Mouse (Mus musculus) lung, embryonic 16.5 days (tissue): ENCODE measurements at regions not wholly inside any gene's neighbourhood (a gene's known extent, or its start where the extent isn't known, plus 50 kb on each side); places are given as distances from the start of the nearest gene placed in this dataset.

Experiments used
- ATAC-seq: fragments of 200-750 bp; cut with Nextera tagmentation; 2 replicates; pipeline ENCODE4 v1.8.0; 2017; ENCODE audit warnings: low read depth, mild to moderate bottlenecking, moderate library complexity
- H3K27ac ChIP-seq: fragments of 300-500 bp; sonication (generic); 2 replicates; pipeline ENCODE4 v1.5.1; 2014; ENCODE audit warnings: mild to moderate bottlenecking, control low read depth, low read length
- H3K27me3 ChIP-seq: fragments of 300-500 bp; sonication (generic); 2 replicates; pipeline ENCODE4 v1.6.1; 2014; ENCODE audit warnings: low read depth, low read length, mixed read lengths; ENCODE audit not compliant: control insufficient read depth, insufficient read depth
- H3K36me3 ChIP-seq: fragments of 300-500 bp; sonication (generic); 2 replicates; pipeline ENCODE4 v1.6.1; 2014; ENCODE audit warnings: low read length; ENCODE audit not compliant: control insufficient read depth, insufficient read depth
- H3K4me1 ChIP-seq: fragments of 300-500 bp; sonication (generic); replicated peaks from 2 replicates; pipeline ENCODE4 v1.6.1; 2014; ENCODE audit warnings: low read length, mixed read lengths; ENCODE audit not compliant: control insufficient read depth, insufficient read depth
- H3K4me2 ChIP-seq: fragments of 300-500 bp; sonication (generic); 2 replicates; pipeline ENCODE4 v1.6.1; 2014; ENCODE audit warnings: low read depth, low read length, control low read depth
- H3K4me3 ChIP-seq: fragments of 300-500 bp; sonication (generic); 2 replicates; pipeline ENCODE4 v1.5.1; 2014; ENCODE audit warnings: mild to moderate bottlenecking, low read length, control low read depth
- H3K9ac ChIP-seq: fragments of 300-500 bp; sonication (generic); 2 replicates; pipeline ENCODE4 v1.6.1; 2014; ENCODE audit warnings: low read length, control low read depth
- H3K9me3 ChIP-seq: fragments of 300-500 bp; sonication (generic); 2 replicates; pipeline ENCODE4 v1.6.1; 2016; ENCODE audit warnings: low read length; ENCODE audit not compliant: control insufficient read depth
- WGBS: fragments of 180-500 bp; shearing (Covaris S2); extraction: QIAGEN DNeasy Blood & Tissue Kit; methylation state at CpG from one replicate; pipeline ENCODE4 v1.1.7; 2014; 5-methylcytosine and 5-hydroxymethylcytosine counted together

DNA sequence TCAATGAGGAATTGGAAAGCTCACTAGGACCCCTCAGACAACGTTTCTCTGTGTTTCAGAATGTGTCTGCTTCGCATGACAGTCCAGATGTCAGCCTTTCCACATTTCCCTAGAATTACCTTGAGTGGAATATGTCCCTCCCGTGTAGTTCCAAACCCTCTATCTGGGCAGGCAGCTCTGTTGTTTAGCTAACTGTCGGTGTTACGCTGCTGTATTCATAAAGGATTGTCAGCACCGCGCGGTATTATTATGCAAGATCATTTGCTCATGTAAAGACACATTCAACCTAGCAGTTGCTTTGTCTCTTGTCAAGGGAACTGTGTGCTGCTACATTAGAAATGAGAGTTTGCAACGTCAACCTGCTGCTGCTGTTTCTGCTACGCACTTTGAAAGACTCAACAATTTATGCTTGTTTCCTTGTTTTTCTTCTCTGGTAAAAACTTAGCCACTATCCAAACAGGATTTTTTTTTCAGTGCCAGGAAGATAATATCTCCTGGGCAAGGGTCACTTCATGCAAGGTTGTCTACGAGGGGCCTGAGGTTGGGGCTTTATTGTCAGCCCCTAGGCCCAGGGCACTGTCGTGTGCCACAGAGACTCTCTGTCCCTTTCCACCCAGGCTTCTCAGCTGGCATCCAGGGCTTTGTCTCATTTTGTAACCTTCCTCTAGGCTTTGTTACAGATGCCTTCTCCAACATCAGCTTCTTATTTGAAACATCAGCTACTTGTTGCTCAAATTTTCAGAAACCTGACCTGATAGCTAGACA is 340.8 kb upstream of the Prkd1 start:
- Histone ChIP-seq H3K36me3 (no peaks in the 10 kb centered on the region), H3K9me3 (no peaks in the 10 kb centered on the region), H3K4me2 (no peak overlapping the region), H3K27me3 (no peaks in the 10 kb centered on the region), H3K9ac (no peak overlapping the region), H3K4me1 (no peaks in the 10 kb centered on the region), H3K27ac (no peak overlapping the region), H3K4me3 (no peak overlapping the region)
- no peak for ATAC-seq
- 55% methylated on average over 12 of the region's 12 CpGs for WGBS

DNA sequence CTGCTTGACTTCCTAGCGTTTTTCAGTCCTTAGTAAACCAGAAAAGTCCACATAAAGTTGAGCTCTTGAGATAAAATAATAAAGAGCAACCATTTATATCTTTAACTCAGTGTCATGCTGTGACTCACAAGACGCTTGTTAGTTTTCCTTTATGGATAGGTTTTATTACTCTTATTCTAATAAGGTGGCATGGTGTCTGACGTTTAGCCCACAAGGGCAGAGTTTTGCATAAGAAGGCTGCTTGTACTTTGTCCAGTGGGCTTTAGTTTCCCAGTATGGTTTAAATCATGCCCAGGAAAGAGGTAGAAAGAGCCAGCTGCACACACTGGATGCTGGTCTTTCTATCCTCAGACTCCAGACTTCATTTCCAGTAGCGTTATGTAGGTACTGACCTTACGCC is 332.4 kb upstream of the Prkd1 start:
- Histone ChIP-seq H3K36me3 (no peaks in the 10 kb centered on the region), H3K27ac (no peak overlapping the region), H3K27me3 (no peaks in the 10 kb centered on the region), H3K9me3 (no peaks in the 10 kb centered on the region), H3K9ac (no peak overlapping the region), H3K4me3 (no peak overlapping the region), H3K4me1 (no peaks in the 10 kb centered on the region), H3K4me2 (no peak overlapping the region)
- 78% methylated on average over 5 of the region's 5 CpGs for WGBS
- ATAC-seq: no peak

DNA sequence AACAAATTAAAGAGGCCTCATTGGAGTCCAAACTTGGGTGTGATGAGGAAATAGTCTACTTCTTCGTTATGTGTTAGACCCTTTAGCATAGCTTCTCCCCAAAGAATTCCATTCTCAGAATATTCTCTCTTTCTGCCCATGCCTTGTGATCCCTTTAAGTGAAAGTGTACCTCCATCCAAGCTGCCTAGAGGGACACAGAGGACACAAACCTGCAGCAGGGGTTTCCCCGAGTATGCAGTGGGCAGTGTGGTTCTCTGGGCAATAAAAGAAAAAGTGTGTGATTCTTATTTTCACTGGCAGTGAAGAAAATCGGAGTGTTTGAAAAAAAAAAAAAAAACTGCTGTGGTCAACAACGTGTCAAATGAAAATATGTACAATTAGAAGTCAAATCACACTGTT is 331.9 kb upstream of the Prkd1 start:
- ATAC-seq: no peak
- H3K9me3 ChIP-seq: no peaks in the 10 kb centered on the region
- WGBS: 84% methylated on average over 4 of the region's 4 CpGs
- H3K4me2 ChIP-seq: no peak overlapping the region
- no peak overlapping the region for H3K27ac ChIP-seq
- no peaks in the 10 kb centered on the region for H3K27me3 ChIP-seq
- no peaks in the 10 kb centered on the region for H3K36me3 ChIP-seq
- H3K4me3 ChIP-seq: no peak overlapping the region
- H3K4me1 ChIP-seq: no peaks in the 10 kb centered on the region
- no peak overlapping the region for H3K9ac ChIP-seq

DNA sequence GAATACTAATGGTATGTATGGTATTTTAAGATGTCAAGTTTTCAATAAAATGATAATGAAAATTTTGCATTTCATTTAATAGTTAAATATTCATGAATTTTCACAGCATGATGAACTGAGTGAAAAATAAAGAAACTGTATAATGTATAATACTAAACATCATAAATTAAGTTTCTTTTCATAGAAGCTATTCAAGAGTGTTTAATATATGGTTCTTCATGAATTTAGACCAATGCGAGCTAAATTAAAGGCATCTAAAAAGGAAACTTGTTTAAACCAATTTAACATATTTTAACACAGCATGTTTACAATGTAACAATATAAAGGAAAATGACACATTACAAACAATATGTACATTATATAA is 321.8 kb upstream of the Prkd1 start:
- H3K9ac ChIP-seq: no peak overlapping the region
- no peak overlapping the region for H3K27ac ChIP-seq
- no peak overlapping the region for H3K4me3 ChIP-seq
- ATAC-seq: no peak
- H3K4me2 ChIP-seq: no peak overlapping the region
- no peaks in the 10 kb centered on the region for H3K36me3 ChIP-seq
- H3K9me3 ChIP-seq: no peaks in the 10 kb centered on the region
- no peaks in the 10 kb centered on the region for H3K4me1 ChIP-seq
- WGBS: 90% methylated on average over 1 of the region's 1 CpGs
- H3K27me3 ChIP-seq: no peaks in the 10 kb centered on the region

DNA sequence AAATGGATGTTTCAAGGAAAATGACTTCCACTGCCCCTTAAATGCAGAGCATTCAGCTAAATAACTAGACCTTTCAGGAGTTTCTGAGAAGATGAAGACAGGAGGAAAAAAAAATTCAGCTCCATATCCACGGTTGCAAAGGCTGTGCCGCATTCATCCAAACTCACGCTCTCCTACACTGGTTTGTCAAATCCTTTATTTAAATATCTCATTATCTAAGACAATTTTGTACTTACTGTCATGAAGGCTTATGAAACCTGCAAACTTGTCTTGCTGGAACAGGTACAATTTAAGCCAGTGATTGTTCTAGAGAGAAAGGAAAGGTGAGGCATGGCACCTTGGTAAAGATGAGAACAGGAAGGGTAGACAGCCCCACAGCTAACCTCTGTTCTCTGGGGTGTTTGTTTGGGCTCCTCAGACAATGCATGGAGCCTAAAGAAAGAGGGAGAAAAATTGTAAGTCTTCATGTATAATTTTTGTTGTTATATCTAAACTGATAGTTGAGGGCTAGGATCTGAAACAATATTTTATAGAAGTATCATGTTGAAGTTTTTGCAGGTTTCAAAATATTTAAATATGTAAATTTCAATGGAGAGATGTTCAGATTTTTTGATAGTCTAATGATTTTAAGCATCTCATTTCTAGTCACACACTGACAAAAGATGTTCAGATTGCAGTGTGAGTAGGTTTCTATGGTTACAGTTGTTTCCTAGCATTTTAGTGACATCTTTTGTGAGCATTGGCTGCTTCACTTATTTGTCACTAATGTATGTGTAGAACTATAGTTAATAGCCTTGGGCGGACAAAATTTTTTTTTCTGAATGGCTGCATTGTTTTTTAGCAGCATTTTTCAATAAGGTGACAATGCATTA is 321.2 kb upstream of the Prkd1 start:
- H3K4me1 ChIP-seq: no peaks in the 10 kb centered on the region
- no peak for ATAC-seq
- no peak overlapping the region for H3K4me3 ChIP-seq
- no peaks in the 10 kb centered on the region for H3K36me3 ChIP-seq
- no peaks in the 10 kb centered on the region for H3K27me3 ChIP-seq
- 72% methylated on average over 4 of the region's 4 CpGs for WGBS
- H3K9me3 ChIP-seq: no peaks in the 10 kb centered on the region
- H3K9ac ChIP-seq: no peak overlapping the region
- no peak overlapping the region for H3K4me2 ChIP-seq
- H3K27ac ChIP-seq: no peak overlapping the region

DNA sequence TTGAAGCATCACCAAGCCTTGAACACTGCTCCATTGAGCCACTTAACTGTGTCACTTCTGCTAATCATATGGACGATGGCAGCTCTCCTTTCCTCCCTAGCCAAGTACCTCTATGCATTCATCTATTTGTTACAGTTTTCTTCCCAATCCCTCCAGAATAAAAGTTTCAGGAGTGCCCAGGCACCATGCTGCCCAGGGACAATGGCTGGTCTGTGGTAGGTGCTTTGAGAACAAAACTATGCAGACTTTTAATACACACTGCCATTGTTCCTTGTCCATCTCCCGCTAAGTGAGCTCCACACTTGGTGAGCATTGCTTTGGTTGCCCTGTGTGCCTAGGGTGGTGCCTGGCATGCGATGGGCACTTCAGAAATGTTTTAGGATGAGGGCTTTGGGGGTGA is 320.5 kb upstream of the Prkd1 start:
- 57% methylated on average over 3 of the region's 3 CpGs for WGBS
- Histone ChIP-seq H3K4me1 (no peaks in the 10 kb centered on the region), H3K9ac (no peak overlapping the region), H3K36me3 (no peaks in the 10 kb centered on the region), H3K4me3 (no peak overlapping the region), H3K9me3 (no peaks in the 10 kb centered on the region), H3K4me2 (no peak overlapping the region), H3K27me3 (no peaks in the 10 kb centered on the region), H3K27ac (no peak overlapping the region)
- ATAC-seq: no peak

DNA sequence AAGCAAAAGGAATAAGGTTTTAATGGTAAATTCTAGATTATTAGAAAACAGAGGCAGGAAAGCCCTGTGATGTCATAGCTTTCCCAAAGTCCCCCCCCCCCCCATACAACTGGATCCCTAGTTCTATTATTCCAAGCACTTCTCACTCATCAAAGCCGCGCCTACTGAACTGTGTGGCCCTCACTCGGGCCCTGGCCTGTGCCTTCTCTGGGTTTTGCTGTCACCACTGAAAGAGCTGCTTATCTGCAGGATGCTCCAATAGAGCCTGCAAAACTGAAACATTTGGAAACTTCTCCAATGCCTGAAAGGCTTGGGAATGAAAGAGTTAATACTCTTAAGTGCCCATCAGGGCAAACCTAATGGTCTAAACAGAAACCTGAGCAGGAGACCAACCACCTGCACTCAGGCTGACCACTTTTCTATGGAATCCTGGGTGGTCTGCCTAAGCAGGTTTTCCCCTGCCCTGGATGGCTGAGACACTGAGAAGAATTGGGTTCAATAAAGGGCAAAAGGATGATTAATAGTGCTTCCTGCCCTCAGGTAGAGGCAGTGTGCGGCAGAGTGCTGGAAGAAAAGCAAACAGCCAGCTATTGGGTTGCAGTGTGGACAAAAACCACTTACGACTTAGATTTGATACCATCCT is 318.4 kb upstream of the Prkd1 start:
- Histone ChIP-seq H3K4me2 (no peak overlapping the region), H3K27ac (no peak overlapping the region), H3K27me3 (no peaks in the 10 kb centered on the region), H3K4me1 (no peaks in the 10 kb centered on the region), H3K36me3 (no peaks in the 10 kb centered on the region), H3K9me3 (no peaks in the 10 kb centered on the region), H3K4me3 (no peak overlapping the region), H3K9ac (no peak overlapping the region)
- no peak for ATAC-seq
- 26% methylated on average over 5 of the region's 5 CpGs for WGBS

DNA sequence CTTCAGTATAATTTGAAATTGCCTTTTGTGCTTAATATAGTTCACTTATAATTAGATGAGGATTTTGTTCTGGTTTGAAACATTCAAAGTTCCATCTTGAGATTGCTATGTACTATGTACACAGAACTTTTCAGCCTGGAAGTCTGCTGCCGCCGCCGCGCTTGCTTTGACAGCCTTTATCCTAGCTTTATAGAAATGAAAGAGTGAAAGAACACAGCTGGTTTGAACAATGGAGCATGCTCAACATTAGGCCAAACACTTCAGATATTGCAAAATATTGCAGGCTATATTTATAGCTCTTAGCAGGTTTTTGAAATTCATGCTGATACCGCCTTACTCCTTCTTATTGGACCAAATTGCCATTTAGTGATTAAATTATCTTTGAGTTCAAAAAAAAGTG is 305.1 kb upstream of the Prkd1 start:
- H3K9me3 ChIP-seq: no peaks in the 10 kb centered on the region
- no peak overlapping the region for H3K4me3 ChIP-seq
- H3K9ac ChIP-seq: no peak overlapping the region
- H3K36me3 ChIP-seq: no peaks in the 10 kb centered on the region
- 59% methylated on average over 5 of the region's 5 CpGs for WGBS
- H3K4me1 ChIP-seq: no peaks in the 10 kb centered on the region
- peak; percentile 65 for ATAC-seq
- H3K4me2 ChIP-seq: no peak overlapping the region
- H3K27me3 ChIP-seq: no peaks in the 10 kb centered on the region
- H3K27ac ChIP-seq: no peak overlapping the region

DNA sequence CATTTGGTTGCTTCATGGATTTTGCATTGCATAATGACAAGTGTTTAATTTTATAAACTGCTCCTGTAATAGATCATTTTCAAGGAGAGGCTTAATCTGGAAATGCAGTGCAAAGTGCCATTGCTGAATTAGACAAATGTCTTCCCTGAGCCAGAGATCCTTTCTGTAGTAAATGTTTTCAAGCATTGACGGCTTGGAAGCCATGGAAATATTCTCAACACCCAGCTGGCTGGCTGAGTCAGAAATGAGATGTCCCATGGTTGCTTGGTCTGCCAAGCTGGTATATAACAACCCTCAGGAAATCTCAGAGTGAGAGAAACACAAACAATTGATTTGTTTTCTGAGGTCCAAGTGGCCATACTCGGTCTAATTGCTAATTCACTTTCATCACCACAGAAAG is 298.1 kb upstream of the Prkd1 start:
- 62% methylated on average over 2 of the region's 2 CpGs for whole genome bisulfite sequencing
- H3K9ac ChIP-seq: no peak overlapping the region
- H3K4me3 ChIP-seq: no peak overlapping the region
- H3K9me3 ChIP-seq: no peaks in the 10 kb centered on the region
- ATAC-seq: no peak
- H3K36me3 ChIP-seq: no peaks in the 10 kb centered on the region
- H3K4me2 ChIP-seq: no peak overlapping the region
- no peaks in the 10 kb centered on the region for H3K27me3 ChIP-seq
- no peaks in the 10 kb centered on the region for H3K4me1 ChIP-seq
- no peak overlapping the region for H3K27ac ChIP-seq
